Mouse (Mus musculus) neural tube, embryonic 11.5 days (tissue): Measurements from ENCODE around the gene Gm853. TPM values are rescaled to one million over a fixed set of nuclear protein-coding genes. Genes with fewer than 3 reads are reported as not detected.

ENCODE experiments used
- ATAC-seq: fragments of 200-750 bp; cut with Nextera tagmentation; 2 replicates; pipeline ENCODE4 v1.8.0; 2017; ENCODE audit warnings: moderate number of reproducible peaks, mild to moderate bottlenecking, moderate TSS enrichment, moderate library complexity; ENCODE audit not compliant: insufficient read depth, low FRiP score, low TSS enrichment
- DNase-seq: peaks from one replicate; pipeline ENCODE4 v3.0.0-alpha.2; 2015; ENCODE audit warnings: low spot score
- H3K27ac ChIP-seq: fragments of 300-500 bp; sonication (generic); 2 replicates; pipeline ENCODE4 v1.5.1; 2014; ENCODE audit warnings: low read depth, mild to moderate bottlenecking, low read length
- H3K27me3 ChIP-seq: fragments of 300-500 bp; sonication (generic); 2 replicates; pipeline ENCODE4 v1.6.1; 2014; ENCODE audit warnings: mild to moderate bottlenecking, low read length, mixed read lengths; ENCODE audit not compliant: control insufficient read depth, insufficient read depth
- H3K36me3 ChIP-seq: fragments of 300-500 bp; sonication (generic); 2 replicates; pipeline ENCODE4 v1.6.1; 2014; ENCODE audit warnings: mild to moderate bottlenecking, low read length, moderate library complexity, mixed read lengths; ENCODE audit not compliant: control insufficient read depth, insufficient read depth
- H3K4me1 ChIP-seq: fragments of 300-500 bp; sonication (generic); 2 replicates; pipeline ENCODE4 v1.6.1; 2014; ENCODE audit warnings: low read length, mixed read lengths; ENCODE audit not compliant: control insufficient read depth, insufficient read depth
- H3K4me2 ChIP-seq: fragments of 300-500 bp; sonication (generic); 2 replicates; pipeline ENCODE4 v1.6.1; 2014; ENCODE audit warnings: low read depth, mild to moderate bottlenecking, moderate library complexity
- H3K4me3 ChIP-seq: fragments of 300-500 bp; sonication (generic); 2 replicates; pipeline ENCODE4 v1.5.1; 2014; ENCODE audit warnings: low read depth, low read length
- H3K9ac ChIP-seq: fragments of 300-500 bp; sonication (generic); 2 replicates; pipeline ENCODE4 v1.6.1; 2014; ENCODE audit warnings: mild to moderate bottlenecking, low read length
- H3K9me3 ChIP-seq: fragments of 300-500 bp; sonication (generic); 2 replicates; pipeline ENCODE4 v1.6.1; 2016; ENCODE audit warnings: low read length; ENCODE audit not compliant: control insufficient read depth
- WGBS: fragments of 180-500 bp; shearing (Covaris S2); extraction: QIAGEN DNeasy Blood & Tissue Kit; methylation state at CpG from one replicate; pipeline ENCODE4 v1.1.7; 2014; 5-methylcytosine and 5-hydroxymethylcytosine counted together
- polyA plus RNA-seq: library from polyadenylated mRNA; unstranded; fragments of >200 nt; fragmentation: Nextera tagmentation; extraction: Ambion mirVana; gene quantifications from 2 replicates; pipeline ENCODE4 v1.2.1, GENCODE M21; 2014

Gene Gm853
- polyA plus RNA-seq, 1 experiment from 2014 or later: not detected

GRCm38 (mm10) chr4:130175072-130175711 lies 47.0 kb downstream of the Gm853 start, which contains the start of gene Tinagl1:
Gene Tinagl1, minus strand, starts transcription at chr4:130175122.
- DNase-seq (peak; percentile 46), ATAC-seq (no peak)
- Histone ChIP-seq H3K27ac (no peak within 1 kb of the TSS), H3K9me3 (no peaks in the 10 kb centered on the region), H3K9ac (no peak within 1 kb of the TSS), H3K36me3 (no peaks in the 10 kb centered on the region), H3K4me3 (0 out of 2 replicates have a peak within 1 kb of the TSS, but pooled peaks have one; percentile 1), H3K27me3 (peaks cover 14% of the 10 kb centered on the region; the same call in 1 of the 2 replicates), H3K4me2 (peak within 1 kb of the TSS; percentile 31), H3K4me1 (peaks cover 11% of the 10 kb centered on the region; the same call in 1 of the 2 replicates)
- WGBS: 2% methylated on average over 14 of the region's 14 CpGs

GRCm38 (mm10) chr4:130174335-130175031 lies 47.7 kb downstream of the Gm853 start:
- peak; percentile 51 for DNase-seq
- no peak for ATAC-seq
- no peak overlapping the region for H3K27ac ChIP-seq
- no peak overlapping the region for H3K4me3 ChIP-seq
- H3K4me2 ChIP-seq: peak overlapping the region; percentile 31
- peaks cover 11% of the 10 kb centered on the region; the same call in 1 of the 2 replicates for H3K4me1 ChIP-seq
- no peak overlapping the region for H3K9ac ChIP-seq
- H3K27me3 ChIP-seq: peaks cover 14% of the 10 kb centered on the region; the same call in 1 of the 2 replicates
- 2% methylated on average over 25 of the region's 25 CpGs for WGBS
- no peaks in the 10 kb centered on the region for H3K9me3 ChIP-seq
- H3K36me3 ChIP-seq: no peaks in the 10 kb centered on the region

GRCm38 (mm10) chr4:130173911-130174311 lies 48.3 kb downstream of the Gm853 start:
- Histone ChIP-seq H3K27ac (no peak overlapping the region), H3K36me3 (no peaks in the 10 kb centered on the region), H3K4me1 (peaks cover 11% of the 10 kb centered on the region; the same call in 1 of the 2 replicates), H3K4me2 (peak overlapping the region; percentile 22; the same call in 1 of the 2 replicates), H3K9me3 (no peaks in the 10 kb centered on the region), H3K4me3 (0 out of 2 replicates have a peak overlapping the region, but pooled peaks have one; percentile 1), H3K27me3 (peaks cover 14% of the 10 kb centered on the region; the same call in 1 of the 2 replicates), H3K9ac (no peak overlapping the region)
- 48% methylated on average over 19 of the region's 19 CpGs for WGBS
- DNase-seq (no peak), ATAC-seq (no peak)

DNA sequence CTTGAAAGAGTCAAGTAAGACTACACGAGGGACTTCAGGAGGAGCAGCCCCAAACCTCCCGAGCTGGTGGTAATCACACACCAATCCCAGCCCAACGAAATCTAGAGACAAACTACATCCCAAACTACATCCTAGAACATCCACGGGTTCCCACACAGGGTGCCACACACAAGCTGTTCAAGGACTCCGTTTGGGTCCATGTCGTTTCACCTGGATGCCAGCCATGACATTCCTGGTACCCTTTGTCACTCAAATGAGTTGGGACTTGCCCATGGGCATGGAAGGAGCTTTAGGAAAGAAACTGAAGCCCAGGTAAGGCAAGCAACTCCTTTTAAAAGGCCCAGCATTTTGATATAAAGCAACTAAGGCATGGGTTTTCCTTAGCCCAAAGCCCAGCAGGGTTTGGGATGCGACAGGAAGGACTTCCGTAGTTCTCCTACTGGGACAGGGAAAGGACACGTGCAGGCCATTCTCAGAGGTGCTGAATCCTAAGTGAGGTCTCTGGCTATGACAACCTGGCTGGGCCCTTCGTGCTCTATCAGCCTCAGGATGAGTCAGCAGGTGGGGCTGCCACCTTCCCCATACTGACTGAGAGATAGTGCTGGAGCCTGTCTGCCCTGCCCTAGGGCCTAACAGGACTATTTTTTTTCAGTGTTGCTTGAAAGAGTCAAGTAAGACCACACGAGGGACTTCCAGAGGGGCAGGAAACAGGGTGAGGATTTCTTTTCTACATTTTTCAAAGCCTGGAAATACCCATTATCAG lies 49.0 kb downstream of the Gm853 start:
- no peak overlapping the region for H3K27ac ChIP-seq
- no peak overlapping the region for H3K4me3 ChIP-seq
- H3K27me3 ChIP-seq: peaks cover 14% of the 10 kb centered on the region; the same call in 1 of the 2 replicates
- no peak overlapping the region for H3K4me2 ChIP-seq
- no peak overlapping the region for H3K9ac ChIP-seq
- H3K36me3 ChIP-seq: no peaks in the 10 kb centered on the region
- peaks cover 15% of the 10 kb centered on the region; the same call in 1 of the 2 replicates for H3K4me1 ChIP-seq
- no peak for DNase-seq
- whole genome bisulfite sequencing: 73% methylated on average over 11 of the region's 11 CpGs
- no peaks in the 10 kb centered on the region for H3K9me3 ChIP-seq
- no peak for ATAC-seq

- Histone ChIP-seq H3K4me3 (no peak overlapping the region), H3K4me2 (no peak overlapping the region), H3K4me1 (peaks cover 18% of the 10 kb centered on the region; the same call in 1 of the 2 replicates), H3K27ac (no peak overlapping the region), H3K36me3 (no peaks in the 10 kb centered on the region), H3K9me3 (no peaks in the 10 kb centered on the region), H3K9ac (no peak overlapping the region), H3K27me3 (peaks cover 16% of the 10 kb centered on the region; the same call in 1 of the 2 replicates)
- 67% methylated on average over 11 of the region's 11 CpGs for WGBS
- ATAC-seq (no peak), DNase-seq (no peak)
Measured at GRCm38 (mm10) chr4:130171951-130172765, 50.0 kb downstream of the Gm853 start.

GRCm38 (mm10) chr4:130170362-130170761 lies 51.8 kb downstream of the Gm853 start:
- DNase-seq (no peak), ATAC-seq (no peak)
- no peak overlapping the region for H3K4me2 ChIP-seq
- H3K36me3 ChIP-seq: no peaks in the 10 kb centered on the region
- H3K4me3 ChIP-seq: no peak overlapping the region
- H3K9me3 ChIP-seq: no peaks in the 10 kb centered on the region
- no peak overlapping the region for H3K27ac ChIP-seq
- H3K27me3 ChIP-seq: peaks cover 16% of the 10 kb centered on the region; the same call in 1 of the 2 replicates
- H3K9ac ChIP-seq: no peak overlapping the region
- peaks cover 18% of the 10 kb centered on the region; the same call in 1 of the 2 replicates for H3K4me1 ChIP-seq
- WGBS: 92% methylated on average over 4 of the region's 4 CpGs

DNA sequence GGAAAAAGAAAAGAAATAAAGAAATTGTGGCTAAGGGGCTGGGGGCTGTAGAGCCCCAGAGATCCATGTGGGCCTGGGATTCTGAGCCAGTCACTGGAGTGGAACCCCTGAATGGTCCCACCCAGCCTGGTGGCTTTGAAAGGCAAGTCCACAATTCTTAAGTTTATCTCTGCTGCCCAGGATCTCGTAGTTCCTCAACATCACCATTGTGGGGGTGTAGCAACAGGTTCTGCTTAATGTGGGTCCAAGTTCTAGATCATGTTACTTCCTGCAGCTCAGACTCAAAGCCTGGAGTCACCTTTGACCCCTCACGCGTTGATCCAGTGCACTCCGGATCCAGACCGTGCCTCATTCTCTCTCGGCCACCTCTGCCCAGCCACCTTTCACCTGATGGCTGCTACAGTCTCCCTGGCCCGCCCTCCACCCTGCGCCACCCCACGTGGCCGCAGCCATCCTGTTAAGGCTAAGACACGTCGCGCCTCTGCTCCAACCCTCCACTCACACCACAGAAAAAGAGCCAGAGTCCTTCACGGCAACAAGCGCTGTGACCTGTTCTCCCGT lies 52.7 kb downstream of the Gm853 start:
- no peaks in the 10 kb centered on the region for H3K9me3 ChIP-seq
- ATAC-seq (no peak), DNase-seq (no peak)
- no peak overlapping the region for H3K4me3 ChIP-seq
- H3K4me1 ChIP-seq: peaks cover 13% of the 10 kb centered on the region; the same call in 1 of the 2 replicates
- H3K9ac ChIP-seq: no peak overlapping the region
- no peaks in the 10 kb centered on the region for H3K36me3 ChIP-seq
- H3K4me2 ChIP-seq: no peak overlapping the region
- H3K27me3 ChIP-seq: peaks cover 11% of the 10 kb centered on the region; the same call in 1 of the 2 replicates
- WGBS: 86% methylated on average over 16 of the region's 16 CpGs
- no peak overlapping the region for H3K27ac ChIP-seq
